Mouse (Mus musculus) spleen, postnatal 36 days (tissue): ENCODE results near the gene Gemin7.
A peak's percentile ranks its signal among the peaks of the same experiment; 100 is the strongest.

Experiments used
- DNase-seq, 2 experiments: peaks; one replicate each; pipeline ENCODE4 v3.0.0; 2022; ENCODE audit warnings: low spot score in 2 of 2, mixed read lengths in 1 of 2

Gemin7 gene

GRCm38 (mm10) chr7:19577877-19578414 is 551 bp upstream of the Gemin7 start:
- peak; percentile 82 to 84 for DNase-seq

GRCm38 (mm10) chr7:19575559-19575958 is 1.8 kb downstream of the Gemin7 start:
- no peak for DNase-seq

- DNase-seq = no peak
These were observed 3.6 kb downstream of the Gemin7 start for GRCm38 (mm10) chr7:19573776-19574140.

- DNase-seq = peak; percentile 75 to 78
These were observed 4.2 kb downstream of the Gemin7 start for GRCm38 (mm10) chr7:19572926-19573775.

GRCm38 (mm10) chr7:19569647-19570046 is 7.7 kb downstream of the Gemin7 start:
- no peak for DNase-seq

- DNase-seq = no peak
These were observed 10.0 kb downstream of the Gemin7 start for GRCm38 (mm10) chr7:19567426-19567825.

GRCm38 (mm10) chr7:19565803-19566202 is 11.6 kb downstream of the Gemin7 start:
- DNase-seq = no peak

- no peak for DNase-seq
These were observed 12.9 kb downstream of the Gemin7 start for GRCm38 (mm10) chr7:19564455-19564854.

- peak; percentile 43 to 67 for DNase-seq
These were observed 13.5 kb downstream of the Gemin7 start for GRCm38 (mm10) chr7:19563884-19564283.

- DNase-seq = no peak
These were observed 14.6 kb downstream of the Gemin7 start, which contains the start of gene Ppp1r37 for GRCm38 (mm10) chr7:19562643-19563410. Ppp1r37 (minus strand) TSS chr7:19563076.

GRCm38 (mm10) chr7:19561765-19562642 is 15.4 kb downstream of the Gemin7 start:
- DNase-seq = peak; percentile 84 to 85

- DNase-seq = no peak
These were observed 16.0 kb downstream of the Gemin7 start for GRCm38 (mm10) chr7:19561431-19561764.

GRCm38 (mm10) chr7:19560491-19561260 is 16.7 kb downstream of the Gemin7 start:
- no peak for DNase-seq

- no peak for DNase-seq
These were observed 18.4 kb downstream of the Gemin7 start for GRCm38 (mm10) chr7:19558965-19559364.

- no peak for DNase-seq
These were observed 19.2 kb downstream of the Gemin7 start for GRCm38 (mm10) chr7:19557982-19558900.

GRCm38 (mm10) chr7:19557086-19557485 is 20.3 kb downstream of the Gemin7 start:
- DNase-seq = no peak

- no peak for DNase-seq
These were observed 23.2 kb downstream of the Gemin7 start for GRCm38 (mm10) chr7:19554168-19554567.

GRCm38 (mm10) chr7:19552443-19552842 is 25.0 kb downstream of the Gemin7 start:
- DNase-seq = no peak

GRCm38 (mm10) chr7:19551634-19552033 is 25.8 kb downstream of the Gemin7 start:
- DNase-seq = no peak

GRCm38 (mm10) chr7:19549394-19549793 is 28.0 kb downstream of the Gemin7 start:
- DNase-seq = no peak
